Mouse (Mus musculus) liver, embryonic 11.5 days (tissue): ENCODE measurements around the gene Stac3. TPM values are rescaled to one million over a fixed set of nuclear protein-coding genes. Genes with fewer than 3 reads are reported as not detected.

Source experiments
- ATAC-seq: fragments of 200-750 bp; cut with Nextera tagmentation; replicated peaks from 2 replicates; pipeline ENCODE4 v1.8.0; 2017; ENCODE audit warnings: moderate number of reproducible peaks, mild to moderate bottlenecking, moderate TSS enrichment, moderate library complexity; ENCODE audit not compliant: low FRiP score
- DNase-seq: peaks from one replicate; pipeline ENCODE4 v3.0.0-alpha.2; 2017; ENCODE audit warnings: low spot score
- H3K27ac ChIP-seq: fragments of 300-500 bp; sonication (generic); 2 replicates; pipeline ENCODE4 v1.5.1; 2014; ENCODE audit warnings: mild to moderate bottlenecking, low read depth, low read length, control low read depth
- H3K27me3 ChIP-seq: fragments of 300-500 bp; sonication (generic); replicated peaks from 2 replicates; pipeline ENCODE4 v1.6.1; 2014; ENCODE audit warnings: low read length, mixed read lengths; ENCODE audit not compliant: control insufficient read depth, insufficient read depth
- H3K36me3 ChIP-seq: fragments of 300-500 bp; sonication (generic); 2 replicates; pipeline ENCODE4 v1.6.1; 2014; ENCODE audit warnings: mild to moderate bottlenecking, low read length, moderate library complexity, mixed read lengths; ENCODE audit not compliant: control insufficient read depth, insufficient read depth
- H3K4me1 ChIP-seq: fragments of 300-500 bp; sonication (generic); replicated peaks from 2 replicates; pipeline ENCODE4 v1.6.1; 2014; ENCODE audit warnings: low read length, mixed read lengths; ENCODE audit not compliant: control insufficient read depth, insufficient read depth
- H3K4me2 ChIP-seq: fragments of 300-500 bp; sonication (generic); 2 replicates; pipeline ENCODE4 v1.6.1; 2014; ENCODE audit warnings: mild to moderate bottlenecking, control low read depth, moderate library complexity
- H3K4me3 ChIP-seq: fragments of 300-500 bp; sonication (generic); 2 replicates; pipeline ENCODE4 v1.5.1; 2014; ENCODE audit warnings: low read depth, low read length, control low read depth
- H3K9ac ChIP-seq: fragments of 300-500 bp; sonication (generic); 2 replicates; pipeline ENCODE4 v1.6.1; 2014; ENCODE audit warnings: low read depth, low read length, control low read depth
- H3K9me3 ChIP-seq: fragments of 300-500 bp; sonication (generic); 2 replicates; pipeline ENCODE4 v1.6.1; 2016; ENCODE audit warnings: low read length, inconsistent platforms, mixed read lengths; ENCODE audit not compliant: control insufficient read depth
- WGBS: fragments of 180-500 bp; shearing (Covaris S2); extraction: QIAGEN DNeasy Blood & Tissue Kit; methylation state at CpG from one replicate; pipeline ENCODE4 v1.1.7; 2014; 5-methylcytosine and 5-hydroxymethylcytosine counted together
- polyA plus RNA-seq: library from polyadenylated mRNA; unstranded; fragments of >200 nt; fragmentation: Nextera tagmentation; extraction: Ambion mirVana; gene quantifications from 2 replicates; pipeline ENCODE4 v1.2.1, GENCODE M21; 2014

The Stac3 gene
- polyA plus RNA-seq, 1 experiment from 2014 or later: 0.32 TPM

GRCm38 (mm10) chr10:127499516-127499915 lies 2.0 kb upstream of the Stac3 start:
- no peak overlapping the region for H3K4me2 ChIP-seq
- no peak for DNase-seq
- peaks cover 33% of the 10 kb centered on the region for H3K36me3 ChIP-seq
- ATAC-seq: no peak
- H3K4me3 ChIP-seq: no peak overlapping the region
- H3K27me3 ChIP-seq: no peaks in the 10 kb centered on the region
- H3K27ac ChIP-seq: no peak overlapping the region
- H3K9me3 ChIP-seq: no peaks in the 10 kb centered on the region
- 92% methylated on average over 5 of the region's 5 CpGs for WGBS
- no peaks in the 10 kb centered on the region for H3K4me1 ChIP-seq
- no peak overlapping the region for H3K9ac ChIP-seq

- H3K36me3 ChIP-seq: peaks cover 28% of the 10 kb centered on the region
These were observed 1.4 kb upstream of the Stac3 start for GRCm38 (mm10) chr10:127500042-127500441.

GRCm38 (mm10) chr10:127508239-127508638 lies 6.8 kb downstream of the Stac3 start:
- H3K27ac ChIP-seq: no peak overlapping the region
- peak; percentile 77 for DNase-seq
- 4% methylated on average over 15 of the region's 15 CpGs for WGBS
- H3K4me3 ChIP-seq: 0 out of 2 replicates have a peak overlapping the region, but pooled peaks have one; percentile 16
- no peaks in the 10 kb centered on the region for H3K36me3 ChIP-seq
- H3K9ac ChIP-seq: no peak overlapping the region
- 0 out of 2 replicates have a peak, but pooled peaks have one; percentile 19 for ATAC-seq
- peaks cover 54% of the 10 kb centered on the region for H3K27me3 ChIP-seq
- peaks cover 28% of the 10 kb centered on the region for H3K4me1 ChIP-seq
- H3K4me2 ChIP-seq: peak overlapping the region; percentile 79
- H3K9me3 ChIP-seq: no peaks in the 10 kb centered on the region

More at GRCm38 (mm10) chr10:127500042-127500441, 1.4 kb upstream of the Stac3 start:
- no peaks in the 10 kb centered on the region for H3K9me3 ChIP-seq
- no peak overlapping the region for H3K4me3 ChIP-seq
- no peak overlapping the region for H3K4me2 ChIP-seq
- 83% methylated on average over 4 of the region's 4 CpGs for WGBS
- H3K27ac ChIP-seq: no peak overlapping the region
- H3K27me3 ChIP-seq: no peaks in the 10 kb centered on the region
- ATAC-seq: no peak
- DNase-seq: no peak
- H3K9ac ChIP-seq: no peak overlapping the region
- no peaks in the 10 kb centered on the region for H3K4me1 ChIP-seq

GRCm38 (mm10) chr10:127509051-127509836 lies 7.8 kb downstream of the Stac3 start:
- Histone ChIP-seq H3K9me3 (no peaks in the 10 kb centered on the region), H3K9ac (no peak overlapping the region), H3K36me3 (no peaks in the 10 kb centered on the region), H3K4me3 (peak overlapping the region; percentile 43), H3K27ac (no peak overlapping the region), H3K4me2 (peak overlapping the region; percentile 79), H3K27me3 (peaks cover 61% of the 10 kb centered on the region), H3K4me1 (peaks cover 38% of the 10 kb centered on the region)
- 2% methylated on average over 35 of the region's 35 CpGs for WGBS
- peak; percentile 22 for ATAC-seq
- DNase-seq: peak; percentile 89

GRCm38 (mm10) chr10:127509837-127510701 lies 8.6 kb downstream of the Stac3 start:
- H3K4me1 ChIP-seq: peaks cover 46% of the 10 kb centered on the region
- 10% methylated on average over 17 of the region's 17 CpGs for WGBS
- no peaks in the 10 kb centered on the region for H3K36me3 ChIP-seq
- no peak overlapping the region for H3K27ac ChIP-seq
- H3K9me3 ChIP-seq: no peaks in the 10 kb centered on the region
- ATAC-seq (no peak), DNase-seq (no peak)
- H3K4me2 ChIP-seq: peak overlapping the region; percentile 79
- H3K27me3 ChIP-seq: peaks cover 69% of the 10 kb centered on the region
- H3K4me3 ChIP-seq: 0 out of 2 replicates have a peak overlapping the region, but pooled peaks have one; percentile 43
- H3K9ac ChIP-seq: no peak overlapping the region

- Histone ChIP-seq H3K4me1 (peaks cover 55% of the 10 kb centered on the region), H3K36me3 (no peaks in the 10 kb centered on the region), H3K27me3 (peaks cover 75% of the 10 kb centered on the region), H3K9ac (no peak overlapping the region), H3K4me2 (peak overlapping the region; percentile 82), H3K9me3 (no peaks in the 10 kb centered on the region), H3K27ac (no peak overlapping the region), H3K4me3 (peak overlapping the region; percentile 45; the same call in 1 of the 2 replicates)
- no peak for ATAC-seq
- 9% methylated on average over 11 of the region's 11 CpGs for WGBS
- DNase-seq: no peak
These were observed 9.6 kb downstream of the Stac3 start for GRCm38 (mm10) chr10:127510895-127511617.

- DNase-seq: peak; percentile 52
- Histone ChIP-seq H3K9me3 (no peaks in the 10 kb centered on the region), H3K4me3 (peak overlapping the region; percentile 45), H3K36me3 (no peaks in the 10 kb centered on the region), H3K27me3 (peaks cover 75% of the 10 kb centered on the region), H3K4me2 (peak overlapping the region; percentile 82), H3K9ac (peak overlapping the region; percentile 21; the same call in 1 of the 2 replicates), H3K27ac (no peak overlapping the region), H3K4me1 (peaks cover 62% of the 10 kb centered on the region)
- 2% methylated on average over 46 of the region's 46 CpGs for WGBS
- ATAC-seq: no peak
These were observed 10.3 kb downstream of the Stac3 start for GRCm38 (mm10) chr10:127511634-127512306.

GRCm38 (mm10) chr10:127512307-127512666 lies 10.8 kb downstream of the Stac3 start:
- 4% methylated on average over 7 of the region's 7 CpGs for WGBS
- peak overlapping the region; percentile 1; the same call in 1 of the 2 replicates for H3K9ac ChIP-seq

More at GRCm38 (mm10) chr10:127512307-127512666, 10.8 kb downstream of the Stac3 start:
- Histone ChIP-seq H3K4me1 (peaks cover 67% of the 10 kb centered on the region), H3K4me2 (peak overlapping the region; percentile 82), H3K4me3 (peak overlapping the region; percentile 45), H3K27ac (no peak overlapping the region), H3K36me3 (peaks cover 3% of the 10 kb centered on the region), H3K27me3 (peaks cover 71% of the 10 kb centered on the region), H3K9me3 (no peaks in the 10 kb centered on the region)
- ATAC-seq (no peak), DNase-seq (no peak)
